Mouse (Mus musculus) olfactory bulb, adult 2 months (tissue): ENCODE measurements around the gene Actn4. TPM values are rescaled to one million over a fixed set of nuclear protein-coding genes. Genes with fewer than 3 reads are reported as not detected.

Experiments used
- H3K27ac ChIP-seq: fragments of 200-500 bp; 2 replicates; pipeline ENCODE4 v1.5.1; 2012; ENCODE audit warnings: low read depth, low read length; ENCODE audit not compliant: insufficient read depth
- H3K4me1 ChIP-seq: fragments of 200-500 bp; 2 replicates; pipeline ENCODE4 v1.6.1; 2012; ENCODE audit warnings: low read length; ENCODE audit not compliant: control insufficient read depth, insufficient read depth
- H3K4me3 ChIP-seq: fragments of 200-500 bp; 2 replicates; pipeline ENCODE4 v1.5.1; 2012; ENCODE audit warnings: mild to moderate bottlenecking, low read depth, low read length, moderate library complexity; ENCODE audit not compliant: insufficient read depth
- CTCF ChIP-seq: fragments of 200-500 bp; IDR thresholded peaks from 2 replicates; pipeline ENCODE4 v1.5.1; 2012; ENCODE audit warnings: low read depth, mild to moderate bottlenecking, low read length, moderate library complexity; ENCODE audit not compliant: insufficient read depth
- POLR2A ChIP-seq: fragments of 200-500 bp; IDR thresholded peaks from 2 replicates; pipeline ENCODE4 v1.6.1; 2012; ENCODE audit warnings: mild to moderate bottlenecking, low read depth, low read length, moderate library complexity; ENCODE audit not compliant: insufficient read depth
- WGBS: fragments of 180-500 bp; shearing (Covaris S2); methylation state at CpG from one replicate; pipeline ENCODE4 v1.1.7; 2018; 5-methylcytosine and 5-hydroxymethylcytosine counted together
- polyA plus RNA-seq: library from polyadenylated mRNA; stranded (reverse); fragments of >200 nt; gene quantifications from 2 replicates; pipeline ENCODE4 v1.2.4, GENCODE M21; 2012; ENCODE audit warnings: low replicate concordance; ENCODE audit not compliant: missing spikeins, insufficient read depth, insufficient read length

Actn4 gene
- polyA plus RNA-seq, 1 experiment = 498 TPM

- H3K4me3 ChIP-seq = no peak overlapping the region
- H3K27ac ChIP-seq = no peak overlapping the region
- TF ChIP-seq POLR2A = no peak
- no peak for TF ChIP-seq CTCF
- H3K4me1 ChIP-seq = peaks cover 26% of the 10 kb centered on the region
- 81% methylated on average over 5 of the region's 5 CpGs for WGBS
These were observed 54.9 kb downstream of the Actn4 start for GRCm38 (mm10) chr7:28907195-28907594.

- TF ChIP-seq CTCF (no peak), POLR2A (no peak)
- 68% methylated on average over 10 of the region's 10 CpGs for WGBS
- H3K27ac ChIP-seq = peak overlapping the region; percentile 63
- peaks cover 33% of the 10 kb centered on the region for H3K4me1 ChIP-seq
- H3K4me3 ChIP-seq = no peak overlapping the region
These were observed 58.4 kb downstream of the Actn4 start for GRCm38 (mm10) chr7:28903778-28904177.

GRCm38 (mm10) chr7:28902809-28903208 lies 59.3 kb downstream of the Actn4 start:
- 30% methylated on average over 3 of the region's 3 CpGs for WGBS
- H3K27ac ChIP-seq = peak overlapping the region; percentile 63

GRCm38 (mm10) chr7:28902180-28902579 lies 60.0 kb downstream of the Actn4 start:
- 51% methylated on average over 6 of the region's 6 CpGs for WGBS
- peak overlapping the region; percentile 63 for H3K27ac ChIP-seq

More at GRCm38 (mm10) chr7:28902809-28903208, 59.3 kb downstream of the Actn4 start:
- TF ChIP-seq POLR2A = no peak
- TF ChIP-seq CTCF = no peak
- H3K4me1 ChIP-seq = peaks cover 35% of the 10 kb centered on the region
- no peak overlapping the region for H3K4me3 ChIP-seq

GRCm38 (mm10) chr7:28901311-28902125 lies 60.6 kb downstream of the Actn4 start:
- WGBS = 63% methylated on average over 13 of the region's 13 CpGs
- Histone ChIP-seq H3K4me3 (no peak overlapping the region), H3K27ac (peak overlapping the region; percentile 63), H3K4me1 (peaks cover 33% of the 10 kb centered on the region)
- TF ChIP-seq CTCF (no peak), POLR2A (no peak)

More at GRCm38 (mm10) chr7:28902180-28902579, 60.0 kb downstream of the Actn4 start:
- H3K4me3 ChIP-seq = no peak overlapping the region
- no peak for TF ChIP-seq POLR2A
- no peak for TF ChIP-seq CTCF
- peaks cover 35% of the 10 kb centered on the region for H3K4me1 ChIP-seq

- H3K27ac ChIP-seq = no peak overlapping the region
- peaks cover 39% of the 10 kb centered on the region for H3K4me1 ChIP-seq
- 59% methylated on average over 4 of the region's 4 CpGs for WGBS
- TF ChIP-seq POLR2A = no peak
- TF ChIP-seq CTCF = no peak
- H3K4me3 ChIP-seq = no peak overlapping the region
These were observed 62.2 kb downstream of the Actn4 start for GRCm38 (mm10) chr7:28899972-28900371.

- 95% methylated on average over 6 of the region's 6 CpGs for WGBS
- Histone ChIP-seq H3K4me1 (peaks cover 21% of the 10 kb centered on the region), H3K4me3 (no peak overlapping the region), H3K27ac (no peak overlapping the region)
- TF ChIP-seq POLR2A = no peak
- TF ChIP-seq CTCF = no peak
These were observed 64.5 kb downstream of the Actn4 start for GRCm38 (mm10) chr7:28897661-28898060.

GRCm38 (mm10) chr7:28894942-28895341 lies 67.2 kb downstream of the Actn4 start:
- WGBS = 46% methylated on average over 5 of the region's 5 CpGs
- TF ChIP-seq CTCF = no peak
- TF ChIP-seq POLR2A = no peak

GRCm38 (mm10) chr7:28893643-28894265 lies 68.4 kb downstream of the Actn4 start:
- WGBS = 56% methylated on average over 7 of the region's 7 CpGs
- Histone ChIP-seq H3K4me1 (peaks cover 13% of the 10 kb centered on the region), H3K27ac (no peak overlapping the region), H3K4me3 (no peak overlapping the region)
- peak; percentile 38; the same call in 1 of the 2 replicates for TF ChIP-seq CTCF
- TF ChIP-seq POLR2A = no peak

More at GRCm38 (mm10) chr7:28894942-28895341, 67.2 kb downstream of the Actn4 start:
- H3K27ac ChIP-seq = no peak overlapping the region
- peaks cover 9% of the 10 kb centered on the region; the same call in 1 of the 2 replicates for H3K4me1 ChIP-seq
- H3K4me3 ChIP-seq = no peak overlapping the region
